Mouse (Mus musculus) embryonic facial prominence, embryonic 11.5 days (tissue): ENCODE data around the gene Stard3. TPM values are rescaled to one million over a fixed set of nuclear protein-coding genes. Genes with fewer than 3 reads are reported as not detected.

Experiments
- ATAC-seq: fragments of 200-750 bp; cut with Nextera tagmentation; replicated peaks from 2 replicates; pipeline ENCODE4 v1.8.0; 2017; ENCODE audit warnings: low read depth; ENCODE audit not compliant: insufficient number of reproducible peaks, low FRiP score, low TSS enrichment
- DNase-seq: peaks from one replicate; pipeline ENCODE4 v3.0.0-alpha.2; 2015; ENCODE audit warnings: low spot score
- H3K27ac ChIP-seq: fragments of 300-500 bp; sonication (generic); replicated peaks from 2 replicates; pipeline ENCODE4 v1.5.1; 2014; ENCODE audit warnings: mild to moderate bottlenecking, low read depth, low read length, control low read depth
- H3K27me3 ChIP-seq: fragments of 300-500 bp; sonication (generic); 2 replicates; pipeline ENCODE4 v1.6.1; 2014; ENCODE audit warnings: mild to moderate bottlenecking, low read length, moderate library complexity, mixed read lengths; ENCODE audit not compliant: control insufficient read depth, insufficient read depth
- H3K36me3 ChIP-seq: fragments of 300-500 bp; sonication (generic); replicated peaks from 2 replicates; pipeline ENCODE4 v1.6.1; 2014; ENCODE audit warnings: low read depth, mild to moderate bottlenecking, low read length, moderate library complexity, mixed read lengths; ENCODE audit not compliant: control insufficient read depth, insufficient read depth
- H3K4me1 ChIP-seq: fragments of 300-500 bp; sonication (generic); 2 replicates; pipeline ENCODE4 v1.6.1; 2014; ENCODE audit warnings: low read length, mixed read lengths; ENCODE audit not compliant: control insufficient read depth, insufficient read depth
- H3K4me2 ChIP-seq: fragments of 300-500 bp; sonication (generic); 2 replicates; pipeline ENCODE4 v1.6.1; 2014; ENCODE audit warnings: low read depth, mild to moderate bottlenecking, control low read depth, low read length, moderate library complexity
- H3K4me3 ChIP-seq: fragments of 300-500 bp; sonication (generic); 2 replicates; pipeline ENCODE4 v1.5.1; 2014; ENCODE audit warnings: low read depth, low read length, control low read depth
- H3K9ac ChIP-seq: fragments of 300-500 bp; sonication (generic); replicated peaks from 2 replicates; pipeline ENCODE4 v1.6.1; 2014; ENCODE audit warnings: mild to moderate bottlenecking, control low read depth, low read length
- H3K9me3 ChIP-seq: fragments of 300-500 bp; sonication (generic); replicated peaks from 2 replicates; pipeline ENCODE4 v1.6.1; 2016; ENCODE audit warnings: mild to moderate bottlenecking, low read length, inconsistent platforms, mixed read lengths; ENCODE audit not compliant: control insufficient read depth
- WGBS: fragments of 180-500 bp; shearing (Covaris S2); extraction: QIAGEN DNeasy Blood & Tissue Kit; methylation state at CpG from one replicate; pipeline ENCODE4 v1.1.7; 2014; 5-methylcytosine and 5-hydroxymethylcytosine counted together
- polyA plus RNA-seq: library from polyadenylated mRNA; unstranded; fragments of >200 nt; fragmentation: Nextera tagmentation; extraction: Ambion mirVana; gene quantifications from 2 replicates; pipeline ENCODE4 v1.2.1, GENCODE M21; 2014

The Stard3 gene
- polyA plus RNA-seq, 1 experiment from 2014 or later, result 31.1 TPM

- Histone ChIP-seq H3K27me3 (no peaks in the 10 kb centered on the region), H3K27ac (no peak overlapping the region), H3K36me3 (no peaks in the 10 kb centered on the region), H3K4me2 (no peak overlapping the region), H3K4me3 (no peak overlapping the region), H3K9ac (no peak overlapping the region), H3K9me3 (no peaks in the 10 kb centered on the region), H3K4me1 (no peaks in the 10 kb centered on the region; the same call in 1 of the 2 replicates)
- ATAC-seq (no peak), DNase-seq (no peak)
- 81% methylated on average over 10 of the region's 10 CpGs for WGBS
These were observed 8.1 kb downstream of the Stard3 start for GRCm38 (mm10) chr11:98366290-98366689.

DNA sequence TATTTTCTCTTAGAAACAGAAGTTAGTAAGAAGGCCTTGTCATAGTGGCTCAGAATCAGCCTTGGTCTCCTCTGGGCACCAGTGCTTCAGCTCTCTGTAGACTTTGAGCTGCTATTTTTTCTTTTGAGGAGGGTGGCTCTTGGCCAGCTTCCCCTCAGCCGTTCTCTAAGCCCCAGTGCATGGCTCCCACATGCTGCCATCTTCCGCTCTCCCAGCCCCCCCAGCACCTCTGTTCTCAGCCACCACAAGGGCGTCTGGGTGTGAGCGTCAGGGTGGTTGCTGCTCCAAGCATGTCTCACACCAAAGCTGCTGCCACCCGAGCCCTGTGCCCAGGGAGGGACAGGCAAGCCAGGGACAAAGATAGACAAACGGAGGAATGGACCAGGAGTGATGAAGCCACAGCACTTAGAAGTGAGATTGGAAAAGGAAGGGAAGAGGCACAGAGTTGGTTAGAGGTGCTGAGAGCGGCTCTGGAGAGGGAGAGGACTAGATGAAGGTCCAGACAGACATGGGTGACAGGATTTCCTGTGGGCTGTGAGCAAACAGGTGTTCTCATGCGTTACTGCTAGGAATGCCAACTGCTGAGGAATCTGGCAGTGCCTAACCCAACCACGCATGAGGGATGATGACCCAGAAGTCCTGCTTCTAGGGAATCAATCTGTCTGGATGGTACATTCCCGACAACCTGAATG lies 9.1 kb downstream of the Stard3 start:
- no peak for ATAC-seq
- WGBS, result 80% methylated on average over 10 of the region's 10 CpGs
- H3K4me1 ChIP-seq, result no peaks in the 10 kb centered on the region
- H3K9ac ChIP-seq, result no peak overlapping the region
- H3K9me3 ChIP-seq, result no peaks in the 10 kb centered on the region
- H3K4me3 ChIP-seq, result no peak overlapping the region
- H3K27ac ChIP-seq, result no peak overlapping the region
- H3K4me2 ChIP-seq, result no peak overlapping the region
- H3K27me3 ChIP-seq, result no peaks in the 10 kb centered on the region
- H3K36me3 ChIP-seq, result no peaks in the 10 kb centered on the region
- no peak for DNase-seq

DNA sequence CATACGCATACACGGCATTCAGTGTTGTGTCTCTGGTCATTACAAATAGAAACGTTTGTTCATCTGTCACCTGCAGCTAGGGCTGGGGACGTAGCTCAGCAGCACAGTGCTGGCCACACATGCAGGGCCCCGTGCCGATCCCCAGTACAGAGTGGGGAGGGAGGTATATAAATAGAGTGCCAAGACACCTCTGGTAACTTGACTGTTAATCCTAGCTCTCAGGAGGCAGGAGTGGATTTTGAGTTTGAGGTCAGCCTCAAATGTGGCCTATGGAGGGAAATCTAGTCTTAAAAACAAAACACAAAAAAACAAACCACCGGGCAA lies 9.7 kb downstream of the Stard3 start:
- Histone ChIP-seq H3K4me1 (no peaks in the 10 kb centered on the region), H3K36me3 (no peaks in the 10 kb centered on the region), H3K9me3 (no peaks in the 10 kb centered on the region), H3K27ac (no peak overlapping the region), H3K4me2 (no peak overlapping the region), H3K27me3 (no peaks in the 10 kb centered on the region), H3K4me3 (no peak overlapping the region), H3K9ac (no peak overlapping the region)
- DNase-seq (no peak), ATAC-seq (no peak)
- WGBS, result 85% methylated on average over 7 of the region's 7 CpGs

GRCm38 (mm10) chr11:98369337-98369736 lies 11.2 kb downstream of the Stard3 start:
- no peak for DNase-seq
- H3K4me2 ChIP-seq, result no peak overlapping the region
- no peak overlapping the region for H3K9ac ChIP-seq
- H3K36me3 ChIP-seq, result no peaks in the 10 kb centered on the region
- H3K9me3 ChIP-seq, result no peaks in the 10 kb centered on the region
- no peak overlapping the region for H3K4me3 ChIP-seq
- no peak for ATAC-seq
- H3K4me1 ChIP-seq, result no peaks in the 10 kb centered on the region
- H3K27me3 ChIP-seq, result no peaks in the 10 kb centered on the region
- H3K27ac ChIP-seq, result no peak overlapping the region
- WGBS, result 86% methylated on average over 6 of the region's 6 CpGs

DNA sequence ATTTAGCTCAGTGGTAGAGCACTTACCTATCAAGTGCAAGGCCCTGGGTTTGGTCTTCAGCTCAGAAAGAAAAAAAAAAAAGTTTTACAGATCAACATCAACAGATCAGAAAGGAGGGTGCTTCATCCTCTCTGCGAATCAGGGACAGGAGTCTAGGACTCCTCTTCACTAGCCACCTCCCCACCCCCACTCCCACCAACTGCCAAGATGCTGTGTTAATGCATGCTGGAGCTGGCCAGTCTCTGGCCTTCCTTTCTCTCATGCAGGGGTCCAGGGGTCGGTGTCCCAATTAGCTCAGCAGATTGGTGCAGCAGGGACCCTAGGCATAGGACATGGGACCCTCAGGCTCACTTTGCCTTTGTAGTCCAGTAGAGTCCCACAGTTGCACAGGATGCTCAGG lies 12.4 kb downstream of the Stard3 start:
- Histone ChIP-seq H3K4me2 (no peak overlapping the region), H3K4me3 (no peak overlapping the region), H3K9ac (no peak overlapping the region), H3K27me3 (no peaks in the 10 kb centered on the region), H3K9me3 (no peaks in the 10 kb centered on the region), H3K4me1 (no peaks in the 10 kb centered on the region), H3K27ac (no peak overlapping the region), H3K36me3 (no peaks in the 10 kb centered on the region)
- no peak for DNase-seq
- WGBS, result 72% methylated on average over 2 of the region's 2 CpGs
- no peak for ATAC-seq

DNA sequence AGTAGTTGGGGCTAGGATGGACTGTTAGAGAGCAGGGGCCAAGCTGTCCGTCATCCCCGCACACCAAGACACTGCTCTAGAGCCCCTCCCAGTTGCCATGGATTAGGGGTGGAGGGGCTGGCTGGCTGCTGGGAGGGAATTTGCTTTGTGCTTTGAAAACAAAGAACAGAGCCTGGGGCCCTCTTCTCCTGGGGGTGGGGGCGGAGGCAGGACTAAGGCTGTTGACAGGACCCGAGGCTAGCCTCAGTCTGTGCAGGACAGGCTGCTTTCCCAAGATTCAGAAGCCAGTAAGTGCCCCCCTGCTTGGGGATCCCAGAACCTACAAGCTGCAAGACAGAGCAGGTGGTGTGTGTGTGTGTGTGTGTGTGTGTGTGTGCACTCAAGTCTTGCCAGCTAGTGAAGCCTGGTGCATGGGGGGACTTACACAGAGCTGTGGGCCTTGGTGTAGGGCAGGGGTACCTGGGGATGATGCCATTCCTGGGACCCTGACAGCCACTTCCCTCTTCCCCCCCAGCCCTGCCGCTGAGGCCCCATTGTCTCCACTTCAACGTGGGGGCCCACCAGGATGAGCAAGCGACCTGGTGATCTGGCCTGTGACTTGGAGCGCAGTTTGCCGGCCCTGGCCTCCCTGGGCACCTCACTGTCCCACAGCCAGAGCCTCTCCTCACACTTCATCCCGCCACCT lies 13.5 kb downstream of the Stard3 start:
- Histone ChIP-seq H3K4me3 (no peak overlapping the region), H3K4me1 (no peaks in the 10 kb centered on the region), H3K27me3 (no peaks in the 10 kb centered on the region), H3K4me2 (no peak overlapping the region), H3K9ac (peak overlapping the region; percentile 9; the same call in 1 of the 2 replicates), H3K27ac (no peak overlapping the region), H3K9me3 (no peaks in the 10 kb centered on the region), H3K36me3 (no peaks in the 10 kb centered on the region; the same call in 1 of the 2 replicates)
- ATAC-seq, result peak; percentile 66; the same call in 1 of the 2 replicates
- 36% methylated on average over 10 of the region's 10 CpGs for WGBS
- DNase-seq, result peak; percentile 35

- peak; percentile 85 for DNase-seq
- no peaks in the 10 kb centered on the region for H3K4me1 ChIP-seq
- no peak overlapping the region for H3K4me2 ChIP-seq
- no peaks in the 10 kb centered on the region for H3K27me3 ChIP-seq
- ATAC-seq, result no peak
- no peak overlapping the region for H3K4me3 ChIP-seq
- H3K9me3 ChIP-seq, result no peaks in the 10 kb centered on the region
- no peaks in the 10 kb centered on the region; the same call in 1 of the 2 replicates for H3K36me3 ChIP-seq
- no peak overlapping the region for H3K9ac ChIP-seq
- WGBS, result 12% methylated on average over 2 of the region's 2 CpGs
- H3K27ac ChIP-seq, result no peak overlapping the region
These were observed 14.2 kb downstream of the Stard3 start for GRCm38 (mm10) chr11:98372406-98372805.

DNA sequence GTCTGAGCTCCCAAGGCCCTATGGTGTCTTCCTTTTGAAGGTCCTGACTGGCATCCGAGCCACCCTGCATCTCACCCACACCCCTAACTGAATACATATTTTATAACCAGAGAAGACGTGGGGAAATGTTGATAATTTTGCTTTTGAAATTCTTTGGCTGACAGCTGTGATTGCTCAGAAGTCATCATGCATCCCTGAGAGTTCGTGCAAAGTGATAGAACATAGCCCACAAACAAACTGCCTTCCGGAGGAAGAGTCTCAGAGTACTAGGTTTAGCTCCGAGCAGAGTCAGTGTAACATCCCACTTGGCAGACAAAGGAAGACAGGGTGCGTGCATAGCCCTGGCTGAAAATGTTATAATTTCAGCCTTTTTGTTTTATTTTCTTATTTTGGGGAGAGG lies 15.1 kb downstream of the Stard3 start:
- Histone ChIP-seq H3K27ac (no peak overlapping the region), H3K4me1 (no peaks in the 10 kb centered on the region), H3K4me2 (no peak overlapping the region), H3K36me3 (no peaks in the 10 kb centered on the region; the same call in 1 of the 2 replicates), H3K4me3 (no peak overlapping the region), H3K9me3 (no peaks in the 10 kb centered on the region), H3K9ac (no peak overlapping the region), H3K27me3 (no peaks in the 10 kb centered on the region)
- ATAC-seq, result no peak
- 86% methylated on average over 6 of the region's 6 CpGs for WGBS
- no peak for DNase-seq
